Mouse (Mus musculus) left cerebral cortex, postnatal 14 days (tissue): ENCODE data around the gene Pgs1. TPM values are rescaled to one million over a fixed set of nuclear protein-coding genes. Genes with fewer than 3 reads are reported as not detected.

Experiments
- DNase-seq, 2 experiments: peaks; one replicate each; pipeline ENCODE4 v3.0.0; 2021 to 2022; ENCODE audit warnings: low spot score in 2 of 2, mixed read lengths in 1 of 2
- intact Hi-C: fragments of 180-260 bp; cut with DNase I; formaldehyde crosslinking; loops from one replicate; pipeline ENCODE4 v1.15.1; 2025
- total RNA-seq, 2 experiments: library from RNA; stranded (reverse); gene quantifications; 2 replicates each; pipeline ENCODE4 v1.2.3; 2021

Gene Pgs1
- total RNA-seq, 2 experiments from 2014 or later: 74.4 to 76.2 TPM

GRCm38 (mm10) chr11:117972656-117973558 lies 13.2 kb upstream of the Pgs1 start:
- no peak for DNase-seq
- intact Hi-C loops: loop anchor here (5.0 kb wide), 1 partner anchor 61 kb away; no protein-coding TSS in a partner anchor

DNA sequence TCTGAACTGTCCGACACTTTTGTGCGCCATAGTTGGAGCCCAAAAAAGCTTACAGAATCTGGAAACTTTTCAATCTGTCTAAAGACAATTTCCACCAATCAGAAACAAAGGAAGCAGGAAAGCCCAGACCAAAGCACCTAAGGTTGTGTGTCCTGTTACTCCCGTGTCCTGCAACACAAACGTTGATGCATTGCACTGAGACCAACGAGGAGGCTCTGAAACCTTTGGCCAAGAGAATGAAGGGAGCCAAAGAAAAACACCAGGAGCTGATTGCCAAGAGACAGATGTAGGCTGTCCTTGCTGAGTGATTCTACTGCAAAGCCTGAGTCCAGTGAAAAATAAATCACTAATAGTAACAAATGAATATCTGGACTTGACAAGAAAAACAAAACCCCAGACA lies 12.5 kb upstream of the Pgs1 start:
- intact Hi-C loops: loop anchor here (5.0 kb wide), 1 partner anchor 61 kb away; no protein-coding TSS in a partner anchor
- DNase-seq: no peak

GRCm38 (mm10) chr11:117974327-117975125 lies 11.6 kb upstream of the Pgs1 start:
- intact Hi-C loops: loop anchor here (5.0 kb wide), 1 partner anchor 62 kb away; no protein-coding TSS in a partner anchor

GRCm38 (mm10) chr11:117975211-117975967 lies 10.7 kb upstream of the Pgs1 start:
- intact Hi-C loops: no loop called here
- DNase-seq: no peak

More at GRCm38 (mm10) chr11:117974327-117975125, 11.6 kb upstream of the Pgs1 start:
- DNase-seq: no peak

DNA sequence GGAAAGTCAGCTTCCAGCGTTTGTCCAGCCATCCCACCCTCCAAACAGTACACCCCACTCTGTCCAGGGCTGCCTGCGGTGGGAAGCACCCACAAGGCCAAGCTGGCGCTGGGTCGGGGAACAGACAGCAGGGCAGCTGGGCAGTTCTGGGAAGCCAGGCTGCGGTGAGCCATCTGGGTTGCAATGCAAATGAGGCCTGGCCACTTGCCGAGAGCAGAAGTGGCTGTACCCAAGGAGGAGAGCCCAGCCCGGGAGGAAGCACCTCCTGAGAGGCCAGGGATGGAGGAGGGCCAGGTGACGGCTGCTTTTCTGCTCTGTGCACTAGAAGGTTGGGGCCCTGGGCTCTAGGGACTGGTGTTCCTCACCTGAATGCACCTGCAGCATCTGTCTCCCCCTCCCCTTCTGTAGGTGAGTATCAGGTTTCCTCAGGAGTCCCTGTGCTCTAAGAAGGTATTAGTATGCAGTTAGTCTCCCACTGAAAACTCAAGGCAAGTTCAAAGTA lies 10.0 kb upstream of the Pgs1 start:
- peak in 1 of 2 experiments; percentile 67 for DNase-seq
- intact Hi-C loops: no loop called here

DNA sequence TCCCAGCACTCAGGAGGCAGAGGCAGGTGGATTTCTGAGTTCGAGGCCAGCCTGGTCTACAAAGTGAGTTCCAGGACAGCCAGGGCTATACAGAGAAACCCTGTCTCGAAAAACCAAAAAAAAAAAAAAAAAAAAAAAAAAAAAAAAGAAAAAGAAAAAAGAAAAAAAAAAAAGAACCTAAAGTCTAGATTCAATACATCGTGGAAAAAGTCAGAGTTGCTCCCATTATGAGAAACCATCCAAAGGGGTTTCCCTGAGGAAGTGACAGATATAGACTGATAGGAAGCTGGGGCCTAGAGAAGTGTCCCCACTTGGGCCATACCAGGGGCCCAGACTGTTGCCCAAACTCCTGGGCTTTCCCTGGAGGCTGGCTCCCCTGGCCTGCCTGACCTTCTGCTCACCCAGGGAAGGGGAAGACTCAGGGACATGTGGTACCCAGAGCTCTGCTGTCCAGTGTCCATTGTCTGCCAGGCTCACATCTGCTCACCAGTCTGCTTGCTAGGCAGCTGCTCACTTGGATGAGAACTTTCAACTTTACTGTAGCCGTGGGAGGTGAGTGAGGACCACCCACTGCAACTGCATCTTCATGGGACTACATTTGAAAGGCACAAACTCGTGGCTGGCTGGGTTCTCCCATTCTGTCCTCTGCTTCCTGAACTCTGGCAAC lies 8.3 kb upstream of the Pgs1 start:
- intact Hi-C loops: no loop called here

GRCm38 (mm10) chr11:117979388-117979787 lies 6.7 kb upstream of the Pgs1 start:
- intact Hi-C loops: no loop called here
- DNase-seq: no peak

More for the DNA sequence above, 8.3 kb upstream of the Pgs1 start:
- DNase-seq: no peak

DNA sequence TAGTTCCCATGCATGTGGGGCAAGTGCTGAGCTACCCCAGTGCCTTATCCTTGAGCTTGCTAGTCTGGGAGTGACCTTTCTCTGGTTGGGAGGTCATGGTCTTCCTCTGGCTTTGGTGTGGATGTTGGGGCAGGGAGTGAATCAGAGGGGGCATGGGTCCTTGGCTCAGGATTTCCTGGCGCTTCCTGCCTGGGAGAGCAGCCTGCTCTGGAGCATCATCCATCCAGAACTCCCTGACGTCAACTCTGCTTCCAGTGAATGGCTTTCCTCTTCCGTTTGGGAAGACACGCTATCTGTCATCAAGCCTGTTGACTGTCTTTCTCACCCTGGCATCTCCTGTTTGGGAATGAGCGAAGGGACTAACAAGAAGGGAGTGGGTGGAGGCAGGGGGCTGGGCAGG lies 3.7 kb upstream of the Pgs1 start:
- intact Hi-C loops: no loop called here
- DNase-seq: no peak

DNA sequence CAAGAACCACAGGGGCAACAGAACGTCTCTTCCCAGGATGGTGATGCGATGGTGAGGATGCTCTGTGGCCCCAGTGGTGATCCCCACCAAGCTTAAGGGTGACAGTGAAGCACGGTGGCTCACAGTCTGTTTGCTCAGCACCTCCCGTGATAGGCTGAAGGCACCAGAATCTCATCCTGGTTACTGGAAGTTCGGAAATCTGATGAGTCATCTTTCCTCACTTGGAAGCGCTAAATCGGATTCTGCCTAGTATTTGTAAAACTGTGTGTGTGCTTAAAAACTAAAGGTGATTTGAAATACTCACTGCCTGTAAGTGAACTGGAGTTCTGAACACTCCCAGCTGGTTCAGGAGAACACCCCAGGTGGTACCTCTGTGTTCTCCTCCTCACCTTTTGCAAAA lies 2.3 kb upstream of the Pgs1 start:
- no peak for DNase-seq
- intact Hi-C loops: no loop called here

DNA sequence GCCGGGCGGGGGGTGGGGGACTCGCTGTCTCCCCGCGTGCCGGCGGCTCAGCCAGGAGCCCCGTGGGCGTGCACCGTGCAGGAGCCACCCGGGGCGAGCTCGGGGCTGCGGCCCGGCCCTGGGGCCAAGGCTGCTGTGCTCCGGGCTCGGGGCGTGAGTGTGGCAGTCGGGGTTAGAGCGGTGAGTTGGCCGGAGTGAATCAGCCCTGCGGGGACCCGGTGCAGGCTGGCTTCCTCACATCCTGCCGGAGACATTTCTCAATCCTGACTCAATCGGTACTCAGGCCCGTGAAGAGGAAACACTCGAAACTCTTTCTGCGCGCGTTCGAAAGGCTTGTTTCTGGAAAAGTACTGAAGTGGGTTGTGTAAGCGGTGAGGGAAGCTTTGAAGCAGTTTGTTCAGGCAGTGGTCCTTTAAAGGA lies 950 bp downstream of the Pgs1 start:
- peak in 1 of 2 experiments; percentile 34 for DNase-seq
- intact Hi-C loops: no loop called here

- no peak for DNase-seq
- intact Hi-C loops: no loop called here
Observed at GRCm38 (mm10) chr11:117987968-117988367, 1.9 kb downstream of the Pgs1 start.

GRCm38 (mm10) chr11:117989241-117989640 lies 3.1 kb downstream of the Pgs1 start:
- DNase-seq: no peak
- intact Hi-C loops: no loop called here

- no peak for DNase-seq
- intact Hi-C loops: no loop called here
Observed at GRCm38 (mm10) chr11:117989926-117990325, 3.8 kb downstream of the Pgs1 start.

- intact Hi-C loops: no loop called here
- DNase-seq: peak; percentile 33 to 45
Observed at GRCm38 (mm10) chr11:117991502-117992470, 5.7 kb downstream of the Pgs1 start.

DNA sequence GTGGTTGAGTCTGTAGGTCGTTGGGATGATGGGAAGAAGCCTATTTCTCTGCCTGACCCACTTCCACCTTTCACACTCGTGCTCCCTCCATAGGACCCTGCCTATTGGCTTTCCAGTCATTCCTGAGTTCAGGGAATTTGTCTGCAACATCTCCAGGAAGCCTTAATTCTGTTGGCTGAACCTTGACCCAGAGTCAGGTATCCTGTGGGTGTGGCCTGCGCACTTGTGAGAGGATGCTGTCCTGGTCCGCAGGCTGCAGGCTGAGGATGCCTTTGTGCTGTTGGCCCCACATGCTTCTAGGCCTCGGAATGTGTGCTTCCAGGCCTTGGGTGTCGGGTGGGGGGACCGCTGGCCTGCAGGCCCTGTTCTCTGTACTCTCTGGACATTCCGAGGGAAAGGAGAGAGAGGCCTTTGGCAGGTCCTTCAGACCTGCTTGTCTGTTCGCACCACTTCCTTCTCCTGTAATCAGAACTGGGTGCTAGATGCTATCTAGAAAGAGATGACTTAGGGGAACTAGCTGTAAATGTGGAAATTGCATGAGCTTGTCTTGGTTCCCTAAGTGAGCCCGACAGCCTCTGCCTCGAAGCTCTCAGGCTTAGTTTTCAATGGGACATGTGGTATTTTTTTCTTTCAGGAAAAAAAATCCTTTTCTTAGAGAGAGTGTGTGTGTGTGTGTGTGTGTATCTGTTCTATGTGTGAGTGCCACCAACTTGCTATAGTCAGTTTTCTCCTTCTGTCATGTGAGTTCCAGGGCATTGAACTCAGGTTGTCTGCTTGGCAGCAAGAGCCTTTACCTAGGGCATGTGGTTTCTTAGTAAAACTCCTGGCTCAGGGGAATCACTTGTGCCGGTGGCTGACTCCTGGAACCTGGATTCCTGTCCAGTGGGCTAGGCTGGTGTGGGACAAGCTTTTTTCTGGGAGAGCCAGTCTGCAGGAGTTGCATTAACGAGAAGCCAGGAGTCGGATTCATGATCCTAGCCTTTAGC lies 7.4 kb downstream of the Pgs1 start:
- DNase-seq: no peak
- intact Hi-C loops: no loop called here

DNA sequence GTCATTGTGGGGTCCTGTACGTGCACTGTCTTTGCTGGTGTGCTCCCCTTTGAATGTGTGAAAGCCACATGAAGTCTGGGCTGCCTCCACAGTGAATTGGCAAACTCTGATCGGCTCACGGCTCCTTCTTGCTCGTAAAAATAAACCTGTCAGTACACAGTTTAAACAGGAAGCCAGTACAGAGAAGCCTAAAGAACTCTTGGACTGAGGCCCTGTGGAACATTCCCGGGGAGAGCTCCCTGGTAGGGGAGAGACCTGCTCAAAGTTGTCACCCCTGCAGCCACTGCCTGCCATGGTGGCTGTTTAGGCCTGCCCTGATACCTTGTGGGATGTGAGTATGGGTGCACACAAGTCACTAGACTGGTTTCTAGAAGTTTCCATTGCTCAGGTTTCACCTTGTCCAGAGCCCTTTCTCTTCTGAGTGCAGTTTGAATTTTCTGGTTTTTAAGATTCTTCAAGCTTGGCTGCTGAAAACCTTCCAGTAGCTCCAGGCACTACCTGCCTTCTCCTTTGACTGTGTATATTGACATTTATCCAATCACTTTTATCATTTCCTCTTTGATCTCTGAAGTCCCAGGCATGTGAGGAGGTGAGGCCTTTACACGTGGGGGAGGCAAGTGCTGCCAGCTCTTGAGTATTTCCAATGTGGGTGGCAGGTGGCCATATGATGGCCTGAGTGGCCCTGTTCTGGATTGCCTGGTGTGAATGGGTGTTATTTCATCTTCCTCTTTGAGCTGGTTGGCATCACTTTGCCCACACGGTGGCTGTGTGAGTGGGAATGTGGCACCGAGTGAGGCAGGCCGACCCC lies 8.4 kb downstream of the Pgs1 start:
- peak; percentile 34 to 39 for DNase-seq
- intact Hi-C loops: no loop called here
